Mouse (Mus musculus) MEL (cell line): ENCODE measurements around the gene Elobl.
"Not testable (repeated sequence)": the region's sequence is repeated elsewhere in the genome, so short reads cannot be mapped to it uniquely, and the experiment has no call there.

Source experiments
- CHD2 ChIP-seq: IDR thresholded peaks from 2 replicates; pipeline ENCODE4 v1.6.1; 2011; ENCODE audit warnings: low read length, improper control_type of control experiment
- CTCF ChIP-seq, 3 experiments: IDR thresholded peaks in 2 of 3; conservative IDR thresholded peaks in 1 of 3; 2 replicates each; pipeline ENCODE4 v1.5.1; 2011 to 2012; ENCODE audit warnings: low read length in 3 of 3, low read depth in 2 of 3, mild to moderate bottlenecking in 2 of 3, improper control_type of control experiment in 1 of 3, inconsistent platforms in 1 of 3, mixed read lengths in 1 of 3, moderate library complexity in 1 of 3; ENCODE audit not compliant: control insufficient read depth in 1 of 3, insufficient read depth in 1 of 3, poor library complexity in 1 of 3, severe bottlenecking in 1 of 3
- ELF1 ChIP-seq: IDR thresholded peaks from 2 replicates; pipeline ENCODE4 v1.6.1; 2014; ENCODE audit warnings: low read depth, mild to moderate bottlenecking, inconsistent platforms, low read length, improper control_type of control experiment, moderate library complexity
- ETS1 ChIP-seq: IDR thresholded peaks from 2 replicates; pipeline ENCODE4 v1.6.1; 2012; ENCODE audit warnings: low read depth, mild to moderate bottlenecking, inconsistent platforms, low read length, improper control_type of control experiment, moderate library complexity
- GABPA ChIP-seq: IDR thresholded peaks from 2 replicates; pipeline ENCODE4 v1.6.1; 2012; ENCODE audit warnings: low read depth, mild to moderate bottlenecking, inconsistent platforms, low read length, improper control_type of control experiment, moderate library complexity
- NRF1 ChIP-seq: IDR thresholded peaks from 2 replicates; pipeline ENCODE4 v1.6.1; 2014; ENCODE audit warnings: low read depth, mild to moderate bottlenecking, inconsistent platforms, low read length, improper control_type of control experiment, moderate library complexity; ENCODE audit not compliant: poor library complexity, insufficient read depth, severe bottlenecking
- POLR2A ChIP-seq, 2 experiments: IDR thresholded peaks; 2 replicates each; pipeline ENCODE4 v1.6.1; 2011 to 2012; ENCODE audit warnings: low read length in 2 of 2, mild to moderate bottlenecking in 2 of 2, control low read depth in 1 of 2, improper control_type of control experiment in 1 of 2, low read depth in 1 of 2, moderate library complexity in 1 of 2; ENCODE audit not compliant: control insufficient read depth in 1 of 2, insufficient read depth in 1 of 2, poor library complexity in 1 of 2
- RAD21 ChIP-seq: IDR thresholded peaks from 2 replicates; pipeline ENCODE4 v1.6.1; 2011; ENCODE audit warnings: mild to moderate bottlenecking, low read depth, low read length, improper control_type of control experiment
- RCOR1 ChIP-seq: IDR thresholded peaks from 2 replicates; pipeline ENCODE4 v1.6.1; 2012; ENCODE audit warnings: low read depth, mild to moderate bottlenecking, inconsistent platforms, low read length, improper control_type of control experiment
- USF1 ChIP-seq: IDR thresholded peaks from 2 replicates; pipeline ENCODE4 v1.6.1; 2014; ENCODE audit warnings: low read depth, mild to moderate bottlenecking, inconsistent platforms, low read length, improper control_type of control experiment, moderate library complexity

GRCm38 (mm10) chr11:88997343-88997742 is 30.6 kb upstream of the Elobl start:
- not testable (repeated sequence) for TF ChIP-seq ETS1; USF1; POLR2A (IDR thresholded peaks at IDR 0.05; ENCODE audit: control insufficient read depth in 1 of 2, insufficient read depth in 1 of 2, low read depth in 1 of 2, low read length in 2 of 2, poor library complexity in 1 of 2); CHD2; NRF1; RAD21; RCOR1; ELF1
- TF ChIP-seq CTCF (IDR thresholded peaks at IDR 0.05 in 2 of 3, conservative IDR thresholded peaks at IDR 0.05 in 1 of 3; ENCODE audit: control insufficient read depth in 1 of 3, insufficient read depth in 1 of 3, low read depth in 2 of 3, low read length in 3 of 3, poor library complexity in 1 of 3, severe bottlenecking in 1 of 3): peak in 1 of 3 experiments; percentile 26; a peak in 1 of 6 replicates
- TF ChIP-seq GABPA: peak; percentile 57; the same call in 1 of the 2 replicates
